Mouse (Mus musculus) heart, adult 2 months (tissue): ENCODE results near the gene Serpinb11.

Experiments
- CTCF ChIP-seq: fragments of 200-600 bp; IDR thresholded peaks from 2 replicates; pipeline ENCODE4 v1.8.1; 2022; ENCODE audit warnings: antibody characterized with exemption, mild to moderate bottlenecking, moderate library complexity
- EP300 ChIP-seq: fragments of 200-500 bp; IDR thresholded peaks from 2 replicates; pipeline ENCODE4 v1.6.1; 2011; ENCODE audit warnings: low read depth, low read length, control low read depth; ENCODE audit not compliant: insufficient read depth

GRCm38 (mm10) chr1:107389753-107390152 lies 28.8 kb downstream of the Serpinb11 start:
- TF ChIP-seq CTCF = no peak
- TF ChIP-seq EP300 = no peak
